Mouse (Mus musculus) olfactory bulb, adult 2 months (tissue): ENCODE results near the gene Disc1. TPM values are rescaled to one million over a fixed set of nuclear protein-coding genes. Genes with fewer than 3 reads are reported as not detected.

Experiments used
- H3K27ac ChIP-seq: fragments of 200-500 bp; 2 replicates; pipeline ENCODE4 v1.5.1; 2012; ENCODE audit warnings: low read depth, low read length; ENCODE audit not compliant: insufficient read depth
- H3K4me1 ChIP-seq: fragments of 200-500 bp; 2 replicates; pipeline ENCODE4 v1.6.1; 2012; ENCODE audit warnings: low read length; ENCODE audit not compliant: control insufficient read depth, insufficient read depth
- H3K4me3 ChIP-seq: fragments of 200-500 bp; 2 replicates; pipeline ENCODE4 v1.5.1; 2012; ENCODE audit warnings: mild to moderate bottlenecking, low read depth, low read length, moderate library complexity; ENCODE audit not compliant: insufficient read depth
- CTCF ChIP-seq: fragments of 200-500 bp; IDR thresholded peaks from 2 replicates; pipeline ENCODE4 v1.5.1; 2012; ENCODE audit warnings: low read depth, mild to moderate bottlenecking, low read length, moderate library complexity; ENCODE audit not compliant: insufficient read depth
- POLR2A ChIP-seq: fragments of 200-500 bp; IDR thresholded peaks from 2 replicates; pipeline ENCODE4 v1.6.1; 2012; ENCODE audit warnings: mild to moderate bottlenecking, low read depth, low read length, moderate library complexity; ENCODE audit not compliant: insufficient read depth
- WGBS: fragments of 180-500 bp; shearing (Covaris S2); methylation state at CpG from one replicate; pipeline ENCODE4 v1.1.7; 2018; 5-methylcytosine and 5-hydroxymethylcytosine counted together
- polyA plus RNA-seq: library from polyadenylated mRNA; stranded (reverse); fragments of >200 nt; gene quantifications from 2 replicates; pipeline ENCODE4 v1.2.4, GENCODE M21; 2012; ENCODE audit warnings: low replicate concordance; ENCODE audit not compliant: missing spikeins, insufficient read depth, insufficient read length

Gene Disc1
- polyA plus RNA-seq, 1 experiment = not detected

DNA sequence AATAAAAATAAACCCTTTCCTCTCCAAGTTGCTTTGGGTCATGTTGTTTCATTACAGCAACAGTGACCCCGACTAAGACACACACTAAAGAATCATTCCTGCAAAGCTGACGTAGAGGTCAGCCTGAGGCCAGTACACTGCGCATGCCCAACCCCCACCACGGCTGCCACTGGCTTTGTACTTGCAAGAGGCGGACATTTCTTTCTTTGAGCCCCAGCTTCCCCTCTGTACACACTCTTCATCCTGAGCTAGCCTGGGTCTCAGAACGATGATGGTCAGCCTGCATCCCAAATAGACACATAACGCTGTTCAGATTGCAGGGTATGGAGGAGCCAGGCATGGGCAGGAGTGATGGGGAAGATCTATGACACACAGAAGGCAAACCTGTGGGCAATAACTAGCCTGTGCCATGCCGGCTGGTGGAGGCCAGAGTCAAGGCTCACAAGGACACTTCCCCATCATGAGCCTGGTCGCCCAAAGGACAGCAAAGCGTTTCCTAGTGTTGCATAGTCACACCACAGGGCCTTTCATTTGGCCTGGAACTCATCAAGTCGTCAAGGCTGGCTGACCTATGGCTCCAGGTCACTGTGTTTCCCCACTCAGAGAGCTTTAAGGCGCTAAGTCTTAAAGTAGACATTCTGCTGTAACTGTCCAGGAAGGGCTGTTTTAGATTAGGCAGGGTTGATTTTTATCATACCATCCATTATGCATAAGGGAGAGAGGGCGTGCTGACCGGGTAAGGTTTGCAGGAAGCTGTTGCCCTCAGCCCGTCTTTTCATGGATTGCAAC is 13.2 kb upstream of the Disc1 start:
- Histone ChIP-seq H3K4me3 (no peak overlapping the region), H3K27ac (no peak overlapping the region), H3K4me1 (no peaks in the 10 kb centered on the region)
- TF ChIP-seq CTCF (no peak), POLR2A (no peak)
- 88% methylated on average over 15 of the region's 15 CpGs for WGBS

- TF ChIP-seq CTCF (no peak), POLR2A (no peak)
- Histone ChIP-seq H3K4me3 (no peak overlapping the region), H3K4me1 (no peaks in the 10 kb centered on the region), H3K27ac (no peak overlapping the region)
- 57% methylated on average over 2 of the region's 2 CpGs for WGBS
These were observed 12.5 kb upstream of the Disc1 start for GRCm38 (mm10) chr8:125041496-125041895.

- TF ChIP-seq POLR2A (no peak), CTCF (no peak)
- 76% methylated on average over 7 of the region's 7 CpGs for WGBS
- Histone ChIP-seq H3K4me1 (no peaks in the 10 kb centered on the region), H3K4me3 (no peak overlapping the region), H3K27ac (no peak overlapping the region)
These were observed 10.6 kb upstream of the Disc1 start for GRCm38 (mm10) chr8:125043394-125043793.

- Histone ChIP-seq H3K27ac (no peak overlapping the region), H3K4me3 (no peak overlapping the region), H3K4me1 (no peaks in the 10 kb centered on the region)
- TF ChIP-seq CTCF (no peak), POLR2A (no peak)
- 50% methylated on average over 9 of the region's 9 CpGs for WGBS
These were observed 10.1 kb upstream of the Disc1 start for GRCm38 (mm10) chr8:125043935-125044334.

- Histone ChIP-seq H3K4me3 (no peak overlapping the region), H3K4me1 (no peaks in the 10 kb centered on the region), H3K27ac (no peak overlapping the region)
- 85% methylated on average over 1 of the region's 1 CpGs for WGBS
- TF ChIP-seq CTCF (no peak), POLR2A (no peak)
These were observed 8.2 kb upstream of the Disc1 start for GRCm38 (mm10) chr8:125045760-125046159.

DNA sequence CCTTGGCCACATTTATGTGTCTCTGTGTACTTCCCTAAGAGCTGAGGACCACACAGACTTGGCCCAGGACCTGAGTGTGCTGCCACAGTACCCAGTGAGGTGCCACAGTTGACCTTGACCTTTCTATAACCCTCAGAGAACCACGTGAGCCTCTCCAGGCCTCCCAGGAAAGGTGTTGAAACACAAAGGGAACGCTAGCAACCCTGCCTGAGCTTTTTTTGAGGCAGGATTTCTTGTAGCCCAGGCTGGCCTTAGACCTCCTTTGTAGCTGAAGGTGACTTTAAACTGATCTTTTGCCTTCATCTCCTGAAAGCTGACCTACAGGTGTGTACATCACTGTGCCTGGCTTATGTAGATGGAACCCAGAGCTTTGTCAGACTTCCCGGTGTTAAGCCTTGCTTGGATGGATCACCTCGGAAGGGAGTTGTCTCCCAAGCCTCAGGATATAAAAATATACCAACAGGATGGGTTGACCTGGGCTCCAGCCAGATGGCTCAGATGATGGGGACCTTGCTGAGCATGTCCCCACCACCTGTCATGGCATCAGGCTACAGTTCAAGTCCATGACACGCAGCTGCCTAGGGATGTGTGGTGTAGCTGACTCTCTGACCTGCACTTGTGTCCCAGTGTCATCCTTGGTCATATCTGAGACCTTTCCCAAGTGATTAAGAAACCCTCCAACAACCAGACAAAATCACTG is 4.8 kb upstream of the Disc1 start:
- WGBS = 67% methylated on average over 5 of the region's 5 CpGs
- TF ChIP-seq POLR2A = no peak
- no peak for TF ChIP-seq CTCF
- no peak overlapping the region for H3K27ac ChIP-seq
- H3K4me1 ChIP-seq = peaks cover 10% of the 10 kb centered on the region
- H3K4me3 ChIP-seq = no peak overlapping the region

- WGBS = 85% methylated on average over 6 of the region's 6 CpGs
- TF ChIP-seq CTCF (no peak), POLR2A (no peak)
- H3K27ac ChIP-seq = no peak overlapping the region
These were observed 4.2 kb upstream of the Disc1 start for GRCm38 (mm10) chr8:125049826-125050225.

DNA sequence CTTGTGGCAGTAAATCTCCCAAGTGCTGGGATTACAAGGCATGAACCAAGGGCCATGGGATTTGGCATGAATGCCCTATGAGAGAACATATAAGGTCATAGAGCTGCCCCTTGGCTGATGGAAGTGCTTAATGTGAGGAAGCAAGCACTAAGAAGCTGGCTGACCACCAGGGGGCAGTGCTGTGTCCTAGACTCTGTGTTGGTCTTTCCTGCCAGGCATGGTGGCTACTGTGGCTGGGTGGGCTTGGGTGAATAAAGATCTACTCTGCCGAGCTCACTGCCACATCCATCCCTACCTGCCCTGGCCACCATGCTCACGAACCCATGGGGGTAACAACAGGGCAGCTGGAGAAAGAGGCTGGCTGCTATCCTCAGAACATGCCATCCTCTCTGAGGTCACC is 2.0 kb upstream of the Disc1 start:
- 0 out of 2 replicates have a peak, but pooled peaks have one; percentile 29 for TF ChIP-seq CTCF
- no peak for TF ChIP-seq POLR2A
- 54% methylated on average over 2 of the region's 2 CpGs for WGBS
- no peak overlapping the region for H3K4me3 ChIP-seq
- no peak overlapping the region for H3K27ac ChIP-seq
- H3K4me1 ChIP-seq = peaks cover 14% of the 10 kb centered on the region

More at GRCm38 (mm10) chr8:125049826-125050225, 4.2 kb upstream of the Disc1 start:
- Histone ChIP-seq H3K4me1 (peaks cover 14% of the 10 kb centered on the region), H3K4me3 (no peak overlapping the region)

GRCm38 (mm10) chr8:125054436-125054810 is 428 bp downstream of the Disc1 start:
- TF ChIP-seq CTCF (no peak), POLR2A (no peak)
- Histone ChIP-seq H3K27ac (peak overlapping the region; percentile 26; the same call in 1 of the 2 replicates), H3K4me1 (peaks cover 14% of the 10 kb centered on the region), H3K4me3 (peak overlapping the region; percentile 51)
- WGBS = under 1% methylated on average over 38 of the region's 38 CpGs
